Mouse (Mus musculus) C2C12 (cell line): ENCODE results near the gene Prox2.

Experiments used
- CEBPB ChIP-seq: IDR thresholded peaks from one replicate; pipeline ENCODE4 v1.6.1; 2011; ENCODE audit warnings: low read depth, mild to moderate bottlenecking, control low read depth, moderate library complexity
- CTCF ChIP-seq: IDR thresholded peaks from one replicate; pipeline ENCODE4 v1.5.1; 2011; ENCODE audit not compliant: control insufficient read depth, insufficient read depth, insufficient read length
- MAX ChIP-seq: IDR thresholded peaks from one replicate; pipeline ENCODE4 v1.6.1; 2011; ENCODE audit warnings: mild to moderate bottlenecking, control low read depth
- MYOD1 ChIP-seq: IDR thresholded peaks from one replicate; pipeline ENCODE4 v1.6.1; 2011; ENCODE audit warnings: low read depth; ENCODE audit not compliant: control insufficient read depth, insufficient read length
- USF1 ChIP-seq: IDR thresholded peaks from one replicate; pipeline ENCODE4 v1.6.1; 2011; ENCODE audit warnings: low read depth, mild to moderate bottlenecking, control low read depth, moderate library complexity

GRCm38 (mm10) chr12:85131361-85131760 lies 20.8 kb upstream of the Prox2 start:
- TF ChIP-seq CTCF (no peak), CEBPB (no peak), MAX (no peak), MYOD1 (no peak), USF1 (no peak)
